Mouse (Mus musculus) embryonic facial prominence, embryonic 14.5 days (tissue): ENCODE data around the gene Pcnx2. TPM values are rescaled to one million over a fixed set of nuclear protein-coding genes. Genes with fewer than 3 reads are reported as not detected.

Experiments
- ATAC-seq: fragments of 200-750 bp; cut with Nextera tagmentation; 2 replicates; pipeline ENCODE4 v1.8.0; 2017; ENCODE audit warnings: low read depth, moderate number of reproducible peaks, moderate TSS enrichment
- DNase-seq: peaks from one replicate; pipeline ENCODE4 v3.0.0-alpha.2; 2015; ENCODE audit warnings: low spot score
- H3K27ac ChIP-seq: fragments of 300-500 bp; sonication (generic); replicated peaks from 2 replicates; pipeline ENCODE4 v1.5.1; 2014; ENCODE audit warnings: low read depth, mild to moderate bottlenecking, low read length, moderate library complexity
- H3K27me3 ChIP-seq: fragments of 300-500 bp; sonication (generic); replicated peaks from 2 replicates; pipeline ENCODE4 v1.6.1; 2014; ENCODE audit warnings: low read length; ENCODE audit not compliant: control insufficient read depth, insufficient read depth
- H3K36me3 ChIP-seq: fragments of 300-500 bp; sonication (generic); 2 replicates; pipeline ENCODE4 v1.6.1; 2014; ENCODE audit warnings: low read length, mixed read lengths; ENCODE audit not compliant: control insufficient read depth, insufficient read depth
- H3K4me1 ChIP-seq: fragments of 300-500 bp; sonication (generic); 2 replicates; pipeline ENCODE4 v1.6.1; 2014; ENCODE audit warnings: antibody characterized with exemption, low read length; ENCODE audit not compliant: control insufficient read depth, insufficient read depth
- H3K4me2 ChIP-seq: fragments of 300-500 bp; sonication (generic); 2 replicates; pipeline ENCODE4 v1.6.1; 2014; ENCODE audit warnings: low read depth, mild to moderate bottlenecking, low read length, moderate library complexity, mixed read lengths
- H3K4me3 ChIP-seq: fragments of 300-500 bp; sonication (generic); 2 replicates; pipeline ENCODE4 v1.5.1; 2014; ENCODE audit warnings: low read depth, mild to moderate bottlenecking, low read length
- H3K9ac ChIP-seq: fragments of 300-500 bp; sonication (generic); 2 replicates; pipeline ENCODE4 v1.6.1; 2014; ENCODE audit warnings: low read depth, mild to moderate bottlenecking, low read length, moderate library complexity, mixed read lengths
- H3K9me3 ChIP-seq: fragments of 300-500 bp; sonication (generic); 2 replicates; pipeline ENCODE4 v1.6.1; 2016; ENCODE audit warnings: low read length; ENCODE audit not compliant: control insufficient read depth
- WGBS: fragments of 180-500 bp; shearing (Covaris S2); extraction: QIAGEN DNeasy Blood & Tissue Kit; methylation state at CpG from one replicate; pipeline ENCODE4 v1.1.7; 2014; 5-methylcytosine and 5-hydroxymethylcytosine counted together
- polyA plus RNA-seq: library from polyadenylated mRNA; unstranded; fragments of >200 nt; fragmentation: Nextera tagmentation; extraction: Ambion mirVana; gene quantifications from 2 replicates; pipeline ENCODE4 v1.2.1, GENCODE M21; 2014

Pcnx2 gene
- polyA plus RNA-seq, 1 experiment from 2014 or later, result 0.60 TPM

DNA sequence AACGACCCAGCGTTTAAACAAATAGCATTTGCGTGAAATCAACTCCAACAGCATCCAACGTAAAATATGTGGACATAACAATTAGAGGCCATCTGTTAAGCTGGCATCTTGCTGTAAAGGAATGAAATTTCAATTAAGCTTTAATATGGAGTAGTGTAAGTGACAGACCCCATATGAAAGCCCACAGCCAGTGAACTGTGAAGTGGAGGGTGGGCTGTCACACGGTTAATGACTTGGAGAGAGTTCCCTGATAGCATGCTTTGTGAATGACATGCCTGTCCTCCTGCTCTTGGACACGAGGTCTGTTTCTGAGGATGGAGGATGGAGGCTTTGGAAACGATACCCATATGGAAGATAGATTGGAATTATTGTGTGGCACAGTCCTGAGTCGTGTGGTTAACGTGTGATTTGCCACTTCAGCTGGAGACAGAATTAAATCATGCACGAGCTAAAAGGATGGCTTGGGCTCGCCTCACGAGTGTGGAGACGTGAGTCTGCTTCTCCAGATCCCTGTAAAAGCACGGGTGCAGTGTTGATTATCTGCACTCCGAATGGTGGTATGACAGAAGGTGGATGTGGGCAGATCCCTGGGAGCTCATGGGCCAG is 195.1 kb downstream of the Pcnx2 start:
- H3K27me3 ChIP-seq, result no peaks in the 10 kb centered on the region
- H3K4me3 ChIP-seq, result no peak overlapping the region
- no peak for DNase-seq
- H3K27ac ChIP-seq, result no peak overlapping the region
- H3K4me2 ChIP-seq, result no peak overlapping the region
- 0 out of 2 replicates have a peak, but pooled peaks cover 4% of the 10 kb centered on the region for H3K9me3 ChIP-seq
- ATAC-seq, result no peak
- 81% methylated on average over 15 of the region's 15 CpGs for WGBS
- H3K36me3 ChIP-seq, result no peaks in the 10 kb centered on the region
- no peaks in the 10 kb centered on the region for H3K4me1 ChIP-seq
- H3K9ac ChIP-seq, result no peak overlapping the region

Other genes starting within 250 kb of the Pcnx2 start
- gene Map10, start 228.5 kb downstream of the Pcnx2 start, polyA plus RNA-seq, result 6.7 and 7.8 TPM in 2 replicates
- gene Ntpcr, start 168.4 kb downstream of the Pcnx2 start, polyA plus RNA-seq, result 38.5 and 39.5 TPM in 2 replicates
- gene Map3k21, start 12.1 kb upstream of the Pcnx2 start, polyA plus RNA-seq, result 0.38 and 0.64 TPM in 2 replicates
- 25.1 and 27.3 TPM in 2 replicates for gene Kcnk1, start 96.9 kb upstream of the Pcnx2 start, polyA plus RNA-seq